Mouse (Mus musculus) layer of hippocampus, adult 2 months (tissue): ENCODE measurements at regions not wholly inside any gene's neighbourhood (a gene's known extent, or its start where the extent isn't known, plus 50 kb on each side); places are given as distances from the start of the nearest gene placed in this dataset.
"Not testable (repeated sequence)": the region's sequence is repeated elsewhere in the genome, so short reads cannot be mapped to it uniquely, and the experiment has no call there.

Source experiments
- DNase-seq, 2 experiments: peaks; one replicate each; pipeline ENCODE4 v3.0.0; 2022; ENCODE audit warnings: low spot score in 2 of 2
- H3K27ac ChIP-seq: fragments of 200-600 bp; 2 replicates; pipeline ENCODE4 v1.8.1; 2022
- H3K4me3 ChIP-seq: fragments of 200-600 bp; 2 replicates; pipeline ENCODE4 v1.8.1; 2022; ENCODE audit warnings: mild to moderate bottlenecking
- CTCF ChIP-seq: fragments of 200-600 bp; conservative IDR thresholded peaks from 2 replicates; pipeline ENCODE4 v1.8.1; 2022; ENCODE audit warnings: antibody characterized with exemption, mild to moderate bottlenecking, moderate library complexity

GRCm38 (mm10) chr16:30691964-30692363 lies 92.4 kb downstream of the Fam43a start:
- DNase-seq: no peak
- TF ChIP-seq CTCF: no peak
- H3K27ac ChIP-seq: no peak overlapping the region
- H3K4me3 ChIP-seq: no peak overlapping the region

GRCm38 (mm10) chr16:30692541-30693141 lies 93.1 kb downstream of the Fam43a start:
- no peak overlapping the region for H3K27ac ChIP-seq
- H3K4me3 ChIP-seq: no peak overlapping the region
- no peak for DNase-seq
- no peak for TF ChIP-seq CTCF

GRCm38 (mm10) chr16:30693206-30693605 lies 93.7 kb downstream of the Fam43a start:
- Histone ChIP-seq H3K4me3 (no peak overlapping the region), H3K27ac (no peak overlapping the region)
- DNase-seq: no peak
- TF ChIP-seq CTCF: no peak

- TF ChIP-seq CTCF: no peak
- Histone ChIP-seq H3K27ac (no peak overlapping the region), H3K4me3 (no peak overlapping the region)
- no peak for DNase-seq
Observed at GRCm38 (mm10) chr16:30693839-30694527, 94.5 kb downstream of the Fam43a start.

- no peak for DNase-seq
- Histone ChIP-seq H3K4me3 (no peak overlapping the region), H3K27ac (no peak overlapping the region)
- TF ChIP-seq CTCF: no peak
Observed at GRCm38 (mm10) chr16:30695691-30696090, 96.2 kb downstream of the Fam43a start.

- TF ChIP-seq CTCF: no peak
- no peak for DNase-seq
- Histone ChIP-seq H3K4me3 (no peak overlapping the region), H3K27ac (no peak overlapping the region)
Observed at GRCm38 (mm10) chr16:30697209-30697608, 97.7 kb downstream of the Fam43a start.

GRCm38 (mm10) chr16:30697806-30698205 lies 98.3 kb downstream of the Fam43a start:
- no peak for DNase-seq
- no peak overlapping the region for H3K27ac ChIP-seq
- no peak overlapping the region for H3K4me3 ChIP-seq
- TF ChIP-seq CTCF: no peak

- TF ChIP-seq CTCF: no peak
- no peak overlapping the region for H3K4me3 ChIP-seq
- DNase-seq: no peak
- H3K27ac ChIP-seq: no peak overlapping the region
Observed at GRCm38 (mm10) chr16:30703831-30704230, 104.3 kb downstream of the Fam43a start.

- TF ChIP-seq CTCF: no peak
- DNase-seq: no peak
- no peak overlapping the region for H3K4me3 ChIP-seq
Observed at GRCm38 (mm10) chr16:30709501-30709900, 110.0 kb downstream of the Fam43a start.

GRCm38 (mm10) chr16:30709975-30710374 lies 110.5 kb downstream of the Fam43a start:
- no peak for TF ChIP-seq CTCF
- Histone ChIP-seq H3K4me3 (no peak overlapping the region), H3K27ac (no peak overlapping the region)
- no peak for DNase-seq

More at GRCm38 (mm10) chr16:30709501-30709900, 110.0 kb downstream of the Fam43a start:
- no peak overlapping the region for H3K27ac ChIP-seq

- TF ChIP-seq CTCF: no peak
- no peak for DNase-seq
- H3K4me3 ChIP-seq: no peak overlapping the region
- no peak overlapping the region for H3K27ac ChIP-seq
Observed at GRCm38 (mm10) chr16:30712570-30712969, 113.0 kb downstream of the Fam43a start.

- DNase-seq, H3K4me3 ChIP-seq, H3K27ac ChIP-seq: not testable (repeated sequence)
Observed at GRCm38 (mm10) chr16:30717577-30717976, 118.1 kb downstream of the Fam43a start.

GRCm38 (mm10) chr16:30720791-30721190 lies 121.3 kb downstream of the Fam43a start:
- DNase-seq: no peak
- TF ChIP-seq CTCF: no peak

GRCm38 (mm10) chr16:30721223-30721622 lies 121.7 kb downstream of the Fam43a start:
- no peak for DNase-seq
- Histone ChIP-seq H3K4me3 (no peak overlapping the region), H3K27ac (no peak overlapping the region)
- no peak for TF ChIP-seq CTCF

More at GRCm38 (mm10) chr16:30720791-30721190, 121.3 kb downstream of the Fam43a start:
- no peak overlapping the region for H3K27ac ChIP-seq
- H3K4me3 ChIP-seq: no peak overlapping the region
